Mouse (Mus musculus): ENCODE results near the gene Maml3. TPM values are rescaled to one million over a fixed set of nuclear protein-coding genes. Genes with fewer than 3 reads are reported as not detected.
A peak's percentile ranks its signal among the peaks of the same experiment; 100 is the strongest.

Maml3 gene
- polyA plus RNA-seq, 1 experiment from 2014 or later: 2.6 TPM

- ATAC-seq (replicated peaks; ENCODE audit: insufficient number of reproducible peaks, low FRiP score, low TSS enrichment): no peak
- no peak overlapping the region for H3K27ac ChIP-seq (ENCODE audit: low read depth, low read length)
- 32% methylated on average over 6 of the region's 6 CpGs for WGBS (ENCODE audit: insufficient replicate concordance)
- H3K36me3 ChIP-seq (ENCODE audit: control insufficient read depth, insufficient read depth, low read length): no peaks in the 10 kb centered on the region
- H3K4me2 ChIP-seq: no peak overlapping the region
- H3K4me1 ChIP-seq (ENCODE audit: control insufficient read depth, insufficient read depth, low read length): peaks cover 12% of the 10 kb centered on the region
- H3K9ac ChIP-seq (ENCODE audit: low read depth, low read length): no peak overlapping the region
- H3K4me3 ChIP-seq (ENCODE audit: low read depth, low read length): no peak overlapping the region
- H3K9me3 ChIP-seq (replicated peaks; ENCODE audit: control insufficient read depth, low read length): no peaks in the 10 kb centered on the region
- no peaks in the 10 kb centered on the region for H3K27me3 ChIP-seq (ENCODE audit: control insufficient read depth, insufficient read depth, low read length)
These were observed 442.3 kb downstream of the Maml3 start for GRCm38 (mm10) chr3:51662557-51662956.

- Histone ChIP-seq H3K9ac (ENCODE audit: low read depth, low read length) (no peak overlapping the region), H3K4me3 (ENCODE audit: low read depth, low read length) (no peak overlapping the region)
These were observed 442.9 kb downstream of the Maml3 start for GRCm38 (mm10) chr3:51661880-51662550.

GRCm38 (mm10) chr3:51661376-51661775 is 443.5 kb downstream of the Maml3 start:
- WGBS (ENCODE audit: insufficient replicate concordance): 44% methylated on average over 5 of the region's 5 CpGs
- Histone ChIP-seq H3K9me3 (replicated peaks; ENCODE audit: control insufficient read depth, low read length) (no peaks in the 10 kb centered on the region), H3K4me2 (no peak overlapping the region), H3K4me1 (ENCODE audit: control insufficient read depth, insufficient read depth, low read length) (peaks cover 12% of the 10 kb centered on the region), H3K27ac (ENCODE audit: low read depth, low read length) (no peak overlapping the region), H3K9ac (ENCODE audit: low read depth, low read length) (no peak overlapping the region), H3K27me3 (ENCODE audit: control insufficient read depth, insufficient read depth, low read length) (no peaks in the 10 kb centered on the region), H3K36me3 (ENCODE audit: control insufficient read depth, insufficient read depth, low read length) (no peaks in the 10 kb centered on the region), H3K4me3 (ENCODE audit: low read depth, low read length) (no peak overlapping the region)
- ATAC-seq (replicated peaks; ENCODE audit: insufficient number of reproducible peaks, low FRiP score, low TSS enrichment): no peak

More at GRCm38 (mm10) chr3:51661880-51662550, 442.9 kb downstream of the Maml3 start:
- no peak for ATAC-seq (replicated peaks; ENCODE audit: insufficient number of reproducible peaks, low FRiP score, low TSS enrichment)
- H3K27ac ChIP-seq (ENCODE audit: low read depth, low read length): no peak overlapping the region
- 66% methylated on average over 11 of the region's 11 CpGs for WGBS (ENCODE audit: insufficient replicate concordance)
- no peaks in the 10 kb centered on the region for H3K9me3 ChIP-seq (replicated peaks; ENCODE audit: control insufficient read depth, low read length)
- no peaks in the 10 kb centered on the region for H3K27me3 ChIP-seq (ENCODE audit: control insufficient read depth, insufficient read depth, low read length)
- peaks cover 12% of the 10 kb centered on the region for H3K4me1 ChIP-seq (ENCODE audit: control insufficient read depth, insufficient read depth, low read length)
- H3K36me3 ChIP-seq (ENCODE audit: control insufficient read depth, insufficient read depth, low read length): no peaks in the 10 kb centered on the region
- no peak overlapping the region for H3K4me2 ChIP-seq

- H3K4me3 ChIP-seq (ENCODE audit: low read depth, low read length): no peak overlapping the region
- 85% methylated on average over 3 of the region's 3 CpGs for WGBS (ENCODE audit: insufficient replicate concordance)
- H3K9ac ChIP-seq (ENCODE audit: low read depth, low read length): no peak overlapping the region
These were observed 444.0 kb downstream of the Maml3 start for GRCm38 (mm10) chr3:51660821-51661276.

GRCm38 (mm10) chr3:51660060-51660459 is 444.8 kb downstream of the Maml3 start, which contains the start of gene Mgst2:
Gene Mgst2 (plus strand): TSS chr3:51660360.
- Histone ChIP-seq H3K36me3 (ENCODE audit: control insufficient read depth, insufficient read depth, low read length) (no peaks in the 10 kb centered on the region), H3K4me1 (ENCODE audit: control insufficient read depth, insufficient read depth, low read length) (peaks cover 20% of the 10 kb centered on the region), H3K27ac (ENCODE audit: low read depth, low read length) (no peak within 1 kb of the TSS), H3K9me3 (replicated peaks; ENCODE audit: control insufficient read depth, low read length) (no peaks in the 10 kb centered on the region), H3K4me2 (no peak within 1 kb of the TSS), H3K27me3 (ENCODE audit: control insufficient read depth, insufficient read depth, low read length) (no peaks in the 10 kb centered on the region), H3K4me3 (ENCODE audit: low read depth, low read length) (no peak within 1 kb of the TSS), H3K9ac (ENCODE audit: low read depth, low read length) (no peak within 1 kb of the TSS)
- 73% methylated on average over 4 of the region's 4 CpGs for WGBS (ENCODE audit: insufficient replicate concordance)
- no peak for ATAC-seq (replicated peaks; ENCODE audit: insufficient number of reproducible peaks, low FRiP score, low TSS enrichment)

More at GRCm38 (mm10) chr3:51660821-51661276, 444.0 kb downstream of the Maml3 start:
- Histone ChIP-seq H3K27ac (ENCODE audit: low read depth, low read length) (no peak overlapping the region), H3K27me3 (ENCODE audit: control insufficient read depth, insufficient read depth, low read length) (no peaks in the 10 kb centered on the region), H3K36me3 (ENCODE audit: control insufficient read depth, insufficient read depth, low read length) (no peaks in the 10 kb centered on the region), H3K4me2 (no peak overlapping the region), H3K4me1 (ENCODE audit: control insufficient read depth, insufficient read depth, low read length) (peaks cover 13% of the 10 kb centered on the region), H3K9me3 (replicated peaks; ENCODE audit: control insufficient read depth, low read length) (no peaks in the 10 kb centered on the region)
- no peak for ATAC-seq (replicated peaks; ENCODE audit: insufficient number of reproducible peaks, low FRiP score, low TSS enrichment)

- WGBS (ENCODE audit: insufficient replicate concordance): 79% methylated on average over 5 of the region's 5 CpGs
These were observed 445.5 kb downstream of the Maml3 start for GRCm38 (mm10) chr3:51659415-51659814.

GRCm38 (mm10) chr3:51654303-51655055 is 450.4 kb downstream of the Maml3 start:
- peaks cover 18% of the 10 kb centered on the region for H3K4me1 ChIP-seq (ENCODE audit: control insufficient read depth, insufficient read depth, low read length)
- H3K4me3 ChIP-seq (ENCODE audit: low read depth, low read length): no peak overlapping the region
- H3K36me3 ChIP-seq (ENCODE audit: control insufficient read depth, insufficient read depth, low read length): no peaks in the 10 kb centered on the region
- WGBS (ENCODE audit: insufficient replicate concordance): 75% methylated on average over 6 of the region's 6 CpGs
- no peak overlapping the region for H3K9ac ChIP-seq (ENCODE audit: low read depth, low read length)
- H3K4me2 ChIP-seq: no peak overlapping the region
- H3K27me3 ChIP-seq (ENCODE audit: control insufficient read depth, insufficient read depth, low read length): no peaks in the 10 kb centered on the region
- H3K27ac ChIP-seq (ENCODE audit: low read depth, low read length): no peak overlapping the region
- no peak for ATAC-seq (replicated peaks; ENCODE audit: insufficient number of reproducible peaks, low FRiP score, low TSS enrichment)
- no peaks in the 10 kb centered on the region for H3K9me3 ChIP-seq (replicated peaks; ENCODE audit: control insufficient read depth, low read length)

More at GRCm38 (mm10) chr3:51659415-51659814, 445.5 kb downstream of the Maml3 start:
- no peak for ATAC-seq (replicated peaks; ENCODE audit: insufficient number of reproducible peaks, low FRiP score, low TSS enrichment)
- peaks cover 20% of the 10 kb centered on the region for H3K4me1 ChIP-seq (ENCODE audit: control insufficient read depth, insufficient read depth, low read length)
- no peak overlapping the region for H3K9ac ChIP-seq (ENCODE audit: low read depth, low read length)
- no peak overlapping the region for H3K27ac ChIP-seq (ENCODE audit: low read depth, low read length)
- no peaks in the 10 kb centered on the region for H3K9me3 ChIP-seq (replicated peaks; ENCODE audit: control insufficient read depth, low read length)
- H3K4me3 ChIP-seq (ENCODE audit: low read depth, low read length): no peak overlapping the region
- H3K36me3 ChIP-seq (ENCODE audit: control insufficient read depth, insufficient read depth, low read length): no peaks in the 10 kb centered on the region
- no peaks in the 10 kb centered on the region for H3K27me3 ChIP-seq (ENCODE audit: control insufficient read depth, insufficient read depth, low read length)
- no peak overlapping the region for H3K4me2 ChIP-seq

- Histone ChIP-seq H3K9ac (ENCODE audit: low read depth, low read length) (peak overlapping the region; percentile 54), H3K4me1 (ENCODE audit: control insufficient read depth, insufficient read depth, low read length) (peaks cover 23% of the 10 kb centered on the region), H3K4me2 (peak overlapping the region; percentile 60), H3K36me3 (ENCODE audit: control insufficient read depth, insufficient read depth, low read length) (no peaks in the 10 kb centered on the region), H3K9me3 (replicated peaks; ENCODE audit: control insufficient read depth, low read length) (no peaks in the 10 kb centered on the region), H3K4me3 (ENCODE audit: low read depth, low read length) (peak overlapping the region; percentile 15), H3K27me3 (ENCODE audit: control insufficient read depth, insufficient read depth, low read length) (no peaks in the 10 kb centered on the region), H3K27ac (ENCODE audit: low read depth, low read length) (peak overlapping the region; percentile 73)
- ATAC-seq (replicated peaks; ENCODE audit: insufficient number of reproducible peaks, low FRiP score, low TSS enrichment): peak; percentile 47; the same call in 1 of the 2 replicates
- 1% methylated on average over 9 of the region's 9 CpGs for WGBS (ENCODE audit: insufficient replicate concordance)
These were observed 452.2 kb downstream of the Maml3 start for GRCm38 (mm10) chr3:51652701-51653100.
